Mouse (Mus musculus) ovary, postnatal 10 days (tissue): ENCODE measurements around the gene Ptch2.

Experiments used
- DNase-seq: peaks from one replicate; pipeline ENCODE4 v3.0.0; 2022; ENCODE audit warnings: low spot score

Gene Ptch2

GRCm38 (mm10) chr4:117155020-117155791 is 59.3 kb downstream of the Ptch2 start:
- no peak for DNase-seq

- peak; percentile 75 for DNase-seq
Observed at GRCm38 (mm10) chr4:117155792-117156355, 60.0 kb downstream of the Ptch2 start, which contains the start of gene Rps8. Rps8 (minus strand) TSS chr4:117156243.

- no peak for DNase-seq
Observed at GRCm38 (mm10) chr4:117156372-117156771, 60.5 kb downstream of the Ptch2 start.

GRCm38 (mm10) chr4:117159666-117160065 is 63.8 kb downstream of the Ptch2 start:
- no peak for DNase-seq

- DNase-seq, result no peak
Observed at GRCm38 (mm10) chr4:117161183-117161582, 65.3 kb downstream of the Ptch2 start.
